Mouse (Mus musculus): Measurements from ENCODE around the gene Fam217a. TPM values are rescaled to one million over a fixed set of nuclear protein-coding genes. Genes with fewer than 3 reads are reported as not detected.
"Not testable (repeated sequence)": the region's sequence is repeated elsewhere in the genome, so short reads cannot be mapped to it uniquely, and the experiment has no call there.

Gene Fam217a
- polyA plus RNA-seq (2016; fragmentation: Nextera tagmentation; extraction: Ambion mirVana) = 0.40 and 0.84 TPM in 2 replicates

- Histone ChIP-seq H3K4me2 (replicated peaks) (no peak within 1 kb of the TSS), H3K9me3 (no peaks in the 10 kb centered on the region), H3K4me3 (no peak within 1 kb of the TSS), H3K36me3 (no peaks in the 10 kb centered on the region), H3K9ac (no peak within 1 kb of the TSS), H3K27me3 (replicated peaks) (no peaks in the 10 kb centered on the region), H3K27ac (no peak within 1 kb of the TSS), H3K4me1 (no peaks in the 10 kb centered on the region)
- no peak for ATAC-seq (ENCODE audit: low FRiP score, low read depth)
- 83% methylated on average over 4 of the region's 4 CpGs for WGBS
Observed at GRCm38 (mm10) chr13:34924210-34924609, at the start of gene Fam217a, which contains the start of gene 4933417A18Rik. Fam217a (minus strand) TSS chr13:34924310. 4933417A18Rik (plus strand) TSS chr13:34924409.

GRCm38 (mm10) chr13:34973770-34974169 lies 49.7 kb upstream of the Fam217a start:
- Histone ChIP-seq H3K9me3 (no peaks in the 10 kb centered on the region), H3K9ac (no peak overlapping the region), H3K4me3 (no peak overlapping the region)

GRCm38 (mm10) chr13:34973149-34973548 lies 49.0 kb upstream of the Fam217a start:
- Histone ChIP-seq H3K4me1 (no peaks in the 10 kb centered on the region), H3K27me3 (replicated peaks) (no peaks in the 10 kb centered on the region), H3K9me3 (no peaks in the 10 kb centered on the region), H3K4me3 (no peak overlapping the region), H3K36me3 (peaks cover 14% of the 10 kb centered on the region), H3K4me2 (replicated peaks) (no peak overlapping the region), H3K27ac (no peak overlapping the region), H3K9ac (no peak overlapping the region)
- no peak for ATAC-seq (ENCODE audit: low FRiP score, low read depth)
- WGBS = 45% methylated on average over 1 of the region's 1 CpGs

More at GRCm38 (mm10) chr13:34973770-34974169, 49.7 kb upstream of the Fam217a start:
- Histone ChIP-seq H3K36me3 (peaks cover 20% of the 10 kb centered on the region), H3K27me3 (replicated peaks) (no peaks in the 10 kb centered on the region), H3K27ac (no peak overlapping the region), H3K4me2 (replicated peaks) (no peak overlapping the region), H3K4me1 (no peaks in the 10 kb centered on the region)
- ATAC-seq (ENCODE audit: low FRiP score, low read depth) = no peak
- WGBS = 59% methylated on average over 1 of the region's 1 CpGs

GRCm38 (mm10) chr13:34972456-34972855 lies 48.3 kb upstream of the Fam217a start:
- not testable (repeated sequence) for H3K27ac ChIP-seq; H3K9me3 ChIP-seq; H3K4me1 ChIP-seq; H3K4me3 ChIP-seq; H3K9ac ChIP-seq; ATAC-seq (ENCODE audit: low FRiP score, low read depth); H3K27me3 ChIP-seq (replicated peaks); H3K4me2 ChIP-seq (replicated peaks); H3K36me3 ChIP-seq

- not testable (repeated sequence) for H3K4me1 ChIP-seq; H3K4me3 ChIP-seq; H3K9ac ChIP-seq; H3K36me3 ChIP-seq; H3K9me3 ChIP-seq; H3K27ac ChIP-seq; ATAC-seq (ENCODE audit: low FRiP score, low read depth); H3K4me2 ChIP-seq (replicated peaks)
- WGBS = 69% methylated on average over 9 of the region's 9 CpGs
- peaks cover 18% of the 10 kb centered on the region; the same call in 1 of the 2 replicates for H3K27me3 ChIP-seq (replicated peaks)
Observed at GRCm38 (mm10) chr13:34965647-34966046, 41.5 kb upstream of the Fam217a start.

GRCm38 (mm10) chr13:34964866-34965265 lies 40.8 kb upstream of the Fam217a start:
- Histone ChIP-seq H3K36me3 (no peaks in the 10 kb centered on the region), H3K9ac (no peak overlapping the region), H3K9me3 (no peaks in the 10 kb centered on the region), H3K4me2 (replicated peaks) (peak overlapping the region; percentile 65), H3K4me1 (peaks cover 5% of the 10 kb centered on the region), H3K27me3 (replicated peaks) (peaks cover 18% of the 10 kb centered on the region; the same call in 1 of the 2 replicates), H3K27ac (no peak overlapping the region), H3K4me3 (0 out of 2 replicates have a peak overlapping the region, but pooled peaks have one; percentile 38)
- ATAC-seq (ENCODE audit: low FRiP score, low read depth) = no peak
- WGBS = 7% methylated on average over 5 of the region's 5 CpGs

- H3K4me1 ChIP-seq = peaks cover 5% of the 10 kb centered on the region
- peaks cover 18% of the 10 kb centered on the region; the same call in 1 of the 2 replicates for H3K27me3 ChIP-seq (replicated peaks)
- H3K9ac ChIP-seq = no peak overlapping the region
- H3K27ac ChIP-seq = no peak overlapping the region
- H3K4me2 ChIP-seq (replicated peaks) = peak overlapping the region; percentile 65
- 0 out of 2 replicates have a peak, but pooled peaks have one; percentile 7 for ATAC-seq (ENCODE audit: low FRiP score, low read depth)
- H3K4me3 ChIP-seq = peak overlapping the region; percentile 38
- no peaks in the 10 kb centered on the region for H3K36me3 ChIP-seq
- no peaks in the 10 kb centered on the region for H3K9me3 ChIP-seq
- 3% methylated on average over 14 of the region's 14 CpGs for WGBS
Observed at GRCm38 (mm10) chr13:34964419-34964818, 40.3 kb upstream of the Fam217a start.

GRCm38 (mm10) chr13:34963511-34964397 lies 39.6 kb upstream of the Fam217a start, which contains the start of gene Eci3:
Eci3 (minus strand) TSS chr13:34963810.
- H3K9me3 ChIP-seq = no peaks in the 10 kb centered on the region
- peak within 1 kb of the TSS; percentile 65 for H3K4me2 ChIP-seq (replicated peaks)
- H3K36me3 ChIP-seq = no peaks in the 10 kb centered on the region
- peak; percentile 66 for ATAC-seq (ENCODE audit: low FRiP score, low read depth)
- 3% methylated on average over 32 of the region's 32 CpGs for WGBS
- H3K4me3 ChIP-seq = peak within 1 kb of the TSS; percentile 38
- H3K4me1 ChIP-seq = peaks cover 5% of the 10 kb centered on the region
- H3K27ac ChIP-seq = no peak within 1 kb of the TSS
- peak within 1 kb of the TSS; percentile 44 for H3K9ac ChIP-seq
- peaks cover 18% of the 10 kb centered on the region; the same call in 1 of the 2 replicates for H3K27me3 ChIP-seq (replicated peaks)

- H3K4me1 ChIP-seq = peaks cover 5% of the 10 kb centered on the region
- no peaks in the 10 kb centered on the region for H3K36me3 ChIP-seq
- no peak overlapping the region for H3K4me3 ChIP-seq
- no peak overlapping the region for H3K4me2 ChIP-seq (replicated peaks)
- 91% methylated on average over 4 of the region's 4 CpGs for WGBS
- no peaks in the 10 kb centered on the region for H3K9me3 ChIP-seq
- ATAC-seq (ENCODE audit: low FRiP score, low read depth) = no peak
- no peak overlapping the region for H3K27ac ChIP-seq
- peaks cover 18% of the 10 kb centered on the region; the same call in 1 of the 2 replicates for H3K27me3 ChIP-seq (replicated peaks)
- H3K9ac ChIP-seq = no peak overlapping the region
Observed at GRCm38 (mm10) chr13:34960996-34961770, 37.1 kb upstream of the Fam217a start.

- not testable (repeated sequence) for H3K9me3 ChIP-seq; ATAC-seq (ENCODE audit: low FRiP score, low read depth); H3K4me2 ChIP-seq (replicated peaks); H3K27me3 ChIP-seq (replicated peaks); H3K4me1 ChIP-seq; H3K27ac ChIP-seq; H3K36me3 ChIP-seq; H3K9ac ChIP-seq; H3K4me3 ChIP-seq
- 89% methylated on average over 3 of the region's 3 CpGs for WGBS
Observed at GRCm38 (mm10) chr13:34958158-34958557, 34.0 kb upstream of the Fam217a start.

- WGBS = 84% methylated on average over 4 of the region's 4 CpGs
Observed at GRCm38 (mm10) chr13:34956901-34957300, 32.8 kb upstream of the Fam217a start.

GRCm38 (mm10) chr13:34951437-34951836 lies 27.3 kb upstream of the Fam217a start:
- not testable (repeated sequence) for H3K27me3 ChIP-seq (replicated peaks); ATAC-seq (ENCODE audit: low FRiP score, low read depth); H3K4me1 ChIP-seq; H3K9me3 ChIP-seq; H3K9ac ChIP-seq; H3K36me3 ChIP-seq; H3K4me3 ChIP-seq; H3K27ac ChIP-seq; H3K4me2 ChIP-seq (replicated peaks)
- WGBS = 91% methylated on average over 2 of the region's 2 CpGs

More at GRCm38 (mm10) chr13:34956901-34957300, 32.8 kb upstream of the Fam217a start:
- H3K4me1 ChIP-seq = no peaks in the 10 kb centered on the region
- no peak overlapping the region for H3K9ac ChIP-seq
- no peak overlapping the region for H3K4me3 ChIP-seq
- H3K27ac ChIP-seq = no peak overlapping the region
- H3K27me3 ChIP-seq (replicated peaks) = no peaks in the 10 kb centered on the region
- H3K36me3 ChIP-seq = no peaks in the 10 kb centered on the region
- H3K4me2 ChIP-seq (replicated peaks) = no peak overlapping the region
- no peak for ATAC-seq (ENCODE audit: low FRiP score, low read depth)
- no peaks in the 10 kb centered on the region for H3K9me3 ChIP-seq

Data from neural tube, embryonic 12.5 days (tissue).